Mouse (Mus musculus): ENCODE data around the gene Olfr571. TPM values are rescaled to one million over a fixed set of nuclear protein-coding genes. Genes with fewer than 3 reads are reported as not detected.

The Olfr571 gene
- polyA plus RNA-seq (2012; rRNA removed; ENCODE audit: low replicate concordance), result not detected in 2 replicates

GRCm38 (mm10) chr7:102917032-102917875, at the start of gene Olfr571:
Gene Olfr571, minus strand, starts transcription at chr7:102917536.

GRCm38 (mm10) chr7:102962360-102962759, 45.0 kb upstream of the Olfr571 start, which contains the start of gene Olfr576:
Gene Olfr576, plus strand, starts transcription at chr7:102962660.

GRCm38 (mm10) chr7:102958593-102958992, 41.3 kb upstream of the Olfr571 start, which contains the start of gene Olfr575:
Gene Olfr575, minus strand, starts transcription at chr7:102958775.

GRCm38 (mm10) chr7:102948167-102948566, 30.8 kb upstream of the Olfr571 start, which contains the start of gene Olfr574:
Gene Olfr574, plus strand, starts transcription at chr7:102948467.

GRCm38 (mm10) chr7:102942475-102942874, 25.1 kb upstream of the Olfr571 start, which contains the start of gene Olfr573-ps1:
Gene Olfr573-ps1, minus strand, starts transcription at chr7:102942575.

GRCm38 (mm10) chr7:102924109-102924508, 6.8 kb upstream of the Olfr571 start, which contains the start of gene Olfr572:
Gene Olfr572, plus strand, starts transcription at chr7:102924409.

GRCm38 (mm10) chr7:102890782-102891181, 26.6 kb downstream of the Olfr571 start, which contains the start of gene Olfr569:
Gene Olfr569, minus strand, starts transcription at chr7:102890882.

GRCm38 (mm10) chr7:102876822-102877221, 40.5 kb downstream of the Olfr571 start, which contains the start of gene Olfr568:
Gene Olfr568, plus strand, starts transcription at chr7:102877122.

GRCm38 (mm10) chr7:102858665-102859064, 58.7 kb downstream of the Olfr571 start, which contains the start of gene Olfr566:
Gene Olfr566, minus strand, starts transcription at chr7:102858765.

Other genes starting within 250 kb of the Olfr571 start
- gene Trim68, start 230.2 kb downstream of the Olfr571 start, polyA plus RNA-seq (2012; rRNA removed; ENCODE audit: low replicate concordance), result 41.4 and 44.2 TPM in 2 replicates
- gene Olfr557, start 221.6 kb downstream of the Olfr571 start, polyA plus RNA-seq (2012; rRNA removed; ENCODE audit: low replicate concordance), result not detected in 2 replicates
- gene Olfr558, start 215.3 kb downstream of the Olfr571 start, polyA plus RNA-seq (2012; rRNA removed; ENCODE audit: low replicate concordance), result 9.2 and 10.1 TPM in 2 replicates
- gene Olfr33, start 198.5 kb downstream of the Olfr571 start, polyA plus RNA-seq (2012; rRNA removed; ENCODE audit: low replicate concordance), result not detected in 2 replicates
- not detected in 2 replicates for gene Olfr559, start 190.0 kb downstream of the Olfr571 start, polyA plus RNA-seq (2012; rRNA removed; ENCODE audit: low replicate concordance)
- 0.17 and 0.27 TPM in 2 replicates for gene Olfr560, start 158.2 kb downstream of the Olfr571 start, polyA plus RNA-seq (2012; rRNA removed; ENCODE audit: low replicate concordance)
- gene Olfr78, start 158.1 kb downstream of the Olfr571 start, polyA plus RNA-seq (2012; rRNA removed; ENCODE audit: low replicate concordance), result 11.4 and 14.6 TPM in 2 replicates
- 0.12 TPM in 1 of 2 replicates, not detected in the other for gene Olfr561, start 146.3 kb downstream of the Olfr571 start, polyA plus RNA-seq (2012; rRNA removed; ENCODE audit: low replicate concordance)
- gene Olfr564, start 114.1 kb downstream of the Olfr571 start, polyA plus RNA-seq (2012; rRNA removed; ENCODE audit: low replicate concordance), result not detected in 2 replicates
- not detected in 2 replicates for gene Olfr566, start 58.8 kb downstream of the Olfr571 start, polyA plus RNA-seq (2012; rRNA removed; ENCODE audit: low replicate concordance)
- not detected in 2 replicates for gene Olfr568, start 40.4 kb downstream of the Olfr571 start, polyA plus RNA-seq (2012; rRNA removed; ENCODE audit: low replicate concordance)
- not detected in 2 replicates for gene Olfr569, start 26.7 kb downstream of the Olfr571 start, polyA plus RNA-seq (2012; rRNA removed; ENCODE audit: low replicate concordance)
- gene Olfr570, start 23.0 kb downstream of the Olfr571 start, polyA plus RNA-seq (2012; rRNA removed; ENCODE audit: low replicate concordance), result not detected in 2 replicates
- gene Olfr572, start 6.9 kb upstream of the Olfr571 start, polyA plus RNA-seq (2012; rRNA removed; ENCODE audit: low replicate concordance), result not detected in 2 replicates
- gene Olfr573-ps1, start 25.0 kb upstream of the Olfr571 start, polyA plus RNA-seq (2012; rRNA removed; ENCODE audit: low replicate concordance), result not detected in 2 replicates
- not detected in 2 replicates for gene Olfr574, start 30.9 kb upstream of the Olfr571 start, polyA plus RNA-seq (2012; rRNA removed; ENCODE audit: low replicate concordance)
- not detected in 2 replicates for gene Olfr575, start 41.2 kb upstream of the Olfr571 start, polyA plus RNA-seq (2012; rRNA removed; ENCODE audit: low replicate concordance)
- gene Olfr576, start 45.1 kb upstream of the Olfr571 start, polyA plus RNA-seq (2012; rRNA removed; ENCODE audit: low replicate concordance), result not detected in 2 replicates
- gene Olfr577, start 58.4 kb upstream of the Olfr571 start, polyA plus RNA-seq (2012; rRNA removed; ENCODE audit: low replicate concordance), result not detected in 2 replicates
- gene Olfr578, start 71.8 kb upstream of the Olfr571 start, polyA plus RNA-seq (2012; rRNA removed; ENCODE audit: low replicate concordance), result not detected in 2 replicates
- gene Olfr582, start 120.5 kb upstream of the Olfr571 start, polyA plus RNA-seq (2012; rRNA removed; ENCODE audit: low replicate concordance), result not detected in 2 replicates
- gene Olfr583, start 133.8 kb upstream of the Olfr571 start, polyA plus RNA-seq (2012; rRNA removed; ENCODE audit: low replicate concordance), result not detected in 2 replicates
- not detected in 2 replicates for gene Olfr584, start 164.3 kb upstream of the Olfr571 start, polyA plus RNA-seq (2012; rRNA removed; ENCODE audit: low replicate concordance)
- gene Olfr585, start 180.2 kb upstream of the Olfr571 start, polyA plus RNA-seq (2012; rRNA removed; ENCODE audit: low replicate concordance), result not detected in 2 replicates
- gene Olfr586, start 208.1 kb upstream of the Olfr571 start, polyA plus RNA-seq (2012; rRNA removed; ENCODE audit: low replicate concordance), result not detected in 2 replicates
- not detected in 2 replicates for gene Olfr588-ps1, start 223.3 kb upstream of the Olfr571 start, polyA plus RNA-seq (2012; rRNA removed; ENCODE audit: low replicate concordance)
- gene Olfr589, start 238.8 kb upstream of the Olfr571 start, polyA plus RNA-seq (2012; rRNA removed; ENCODE audit: low replicate concordance), result not detected in 2 replicates